ENCODE assay signal across 15 mouse cellular contexts in the genomic region with DNA sequence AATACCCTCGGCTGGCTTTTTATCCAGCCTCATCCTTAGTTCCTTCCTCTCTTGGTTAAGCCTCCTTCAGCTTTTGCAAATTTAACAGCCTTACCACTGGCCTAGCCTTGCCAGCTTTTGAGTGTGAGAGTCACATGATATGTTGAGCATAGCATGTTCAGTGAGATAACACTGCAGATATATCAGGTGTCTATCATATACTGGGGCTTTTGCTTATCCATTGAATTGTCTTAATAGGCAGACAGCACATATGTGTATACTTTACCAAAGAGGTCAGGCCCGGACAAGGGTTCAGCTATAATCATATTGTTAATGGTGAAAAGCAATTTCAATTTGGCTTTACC. TPM values are rescaled to one million over a fixed set of nuclear protein-coding genes. Genes with fewer than 3 reads are reported as not detected.
A peak's percentile ranks its signal among the peaks of the same experiment; 100 is the strongest.
DNase-seq lines count a peak whose midpoint lies in the region; ATAC-seq lines count a peak whose summit lies in the region.
"Had no signal": no experiment of that assay in that cellular context is flagged by ENCODE, and none has a peak within 500 bp of the region (broad histone marks: within the 10 kb centered on the region; RNA-seq: fewer than 3 reads in every experiment).

No protein-coding gene starts in this region.

- no peaks in the 10 kb centered on the region for H3K36me3 ChIP-seq in heart, embryonic 12.5 days
- no peaks in the 10 kb centered on the region for H3K36me3 ChIP-seq in midbrain, embryonic 12.5 days
- no peaks in the 10 kb centered on the region for H3K36me3 ChIP-seq in midbrain, embryonic 11.5 days (ENCODE audit: control insufficient read depth, insufficient read depth, low read length)
- H3K36me3 ChIP-seq in liver, embryonic 15.5 days (replicated peaks), result no peaks in the 10 kb centered on the region
- no peaks in the 10 kb centered on the region for H3K36me3 ChIP-seq in neural tube, embryonic 15.5 days
- H3K36me3 ChIP-seq: embryonic facial prominence, embryonic 15.5 days; heart, embryonic 10.5 days; hindbrain, embryonic 12.5 days; lung, embryonic 15.5 days; midbrain, embryonic 10.5 days had no signal

- H3K27me3 ChIP-seq in heart, embryonic 12.5 days (replicated peaks), result no peaks in the 10 kb centered on the region
- no peaks in the 10 kb centered on the region for H3K27me3 ChIP-seq in midbrain, embryonic 12.5 days
- H3K27me3 ChIP-seq in midbrain, embryonic 11.5 days (ENCODE audit: control insufficient read depth, insufficient read depth, low read length), result no peaks in the 10 kb centered on the region
- no peaks in the 10 kb centered on the region for H3K27me3 ChIP-seq in liver, embryonic 15.5 days
- H3K27me3 ChIP-seq in neural tube, embryonic 15.5 days (replicated peaks), result no peaks in the 10 kb centered on the region
- H3K27me3 ChIP-seq: embryonic facial prominence, embryonic 15.5 days; forebrain, embryonic 13.5 days; hindbrain, embryonic 12.5 days; lung, embryonic 15.5 days had no signal

- no peak overlapping the region for H3K4me3 ChIP-seq in heart, embryonic 12.5 days
- H3K4me3 ChIP-seq in midbrain, embryonic 12.5 days, result no peak overlapping the region
- no peak overlapping the region for H3K4me3 ChIP-seq in midbrain, embryonic 11.5 days (ENCODE audit: low read depth, low read length)
- no peak overlapping the region for H3K4me3 ChIP-seq in liver, embryonic 15.5 days (replicated peaks)
- H3K4me3 ChIP-seq in neural tube, embryonic 15.5 days (replicated peaks), result no peak overlapping the region
- H3K4me3 ChIP-seq: embryonic facial prominence, embryonic 15.5 days; forebrain, embryonic 13.5 days; heart, embryonic 10.5 days; hindbrain, embryonic 12.5 days; lung, embryonic 15.5 days; midbrain, embryonic 10.5 days had no signal

- ATAC-seq in heart, embryonic 12.5 days (ENCODE audit: insufficient number of reproducible peaks, low FRiP score), result no peak
- ATAC-seq in midbrain, embryonic 12.5 days (ENCODE audit: low FRiP score, low read depth), result peak; percentile 19; the same call in 1 of the 2 replicates
- ATAC-seq in midbrain, embryonic 11.5 days (ENCODE audit: low FRiP score), result no peak
- ATAC-seq in liver, embryonic 15.5 days (ENCODE audit: insufficient read depth), result peak; percentile 76
- ATAC-seq in neural tube, embryonic 15.5 days (ENCODE audit: low FRiP score), result no peak
- ATAC-seq: forebrain, embryonic 13.5 days had no signal

- H3K4me2 ChIP-seq in heart, embryonic 12.5 days, result 0 out of 2 replicates have a peak overlapping the region, but pooled peaks have one; percentile 36
- no peak overlapping the region for H3K4me2 ChIP-seq in midbrain, embryonic 12.5 days (replicated peaks)
- no peak overlapping the region for H3K4me2 ChIP-seq in midbrain, embryonic 11.5 days
- H3K4me2 ChIP-seq in liver, embryonic 15.5 days, result peak overlapping the region; percentile 21; the same call in 1 of the 2 replicates
- H3K4me2 ChIP-seq in neural tube, embryonic 15.5 days, result no peak overlapping the region
- H3K4me2 ChIP-seq: embryonic facial prominence, embryonic 15.5 days; forebrain, embryonic 13.5 days; hindbrain, embryonic 12.5 days; lung, embryonic 15.5 days had no signal

- no peak for DNase-seq in heart, adult 9 months (ENCODE audit: low spot score in 2 of 2)
- no peak for DNase-seq in midbrain, embryonic 11.5 days (ENCODE audit: low spot score, missing footprints)
- DNase-seq in kidney, postnatal 25 days, result no peak
- no peak for DNase-seq in cerebellum, postnatal 36 days
- DNase-seq: embryo, embryonic 11 days had no signal

- H3K9me3 ChIP-seq in heart, embryonic 12.5 days (replicated peaks), result no peaks in the 10 kb centered on the region
- no peaks in the 10 kb centered on the region for H3K9me3 ChIP-seq in midbrain, embryonic 12.5 days
- no peaks in the 10 kb centered on the region for H3K9me3 ChIP-seq in midbrain, embryonic 11.5 days (ENCODE audit: control insufficient read depth, low read length)
- H3K9me3 ChIP-seq in liver, embryonic 15.5 days (replicated peaks), result no peaks in the 10 kb centered on the region
- H3K9me3 ChIP-seq in neural tube, embryonic 15.5 days (replicated peaks), result no peaks in the 10 kb centered on the region
- H3K9me3 ChIP-seq: embryonic facial prominence, embryonic 15.5 days; forebrain, embryonic 13.5 days; heart, embryonic 10.5 days; hindbrain, embryonic 12.5 days; lung, embryonic 15.5 days; midbrain, embryonic 10.5 days had no signal

- H3K27ac ChIP-seq in heart, embryonic 12.5 days (ENCODE audit: poor library complexity, severe bottlenecking), result no peak overlapping the region
- no peak overlapping the region for H3K27ac ChIP-seq in midbrain, embryonic 12.5 days (replicated peaks)
- no peak overlapping the region for H3K27ac ChIP-seq in midbrain, embryonic 11.5 days (ENCODE audit: low read depth, low read length)
- H3K27ac ChIP-seq in liver, embryonic 15.5 days (replicated peaks), result no peak overlapping the region
- no peak overlapping the region for H3K27ac ChIP-seq in neural tube, embryonic 15.5 days (replicated peaks)
- H3K27ac ChIP-seq: embryonic facial prominence, embryonic 15.5 days; forebrain, embryonic 13.5 days; heart, embryonic 10.5 days; hindbrain, embryonic 12.5 days; lung, embryonic 15.5 days; midbrain, embryonic 10.5 days had no signal

- H3K9ac ChIP-seq in heart, embryonic 12.5 days, result no peak overlapping the region
- no peak overlapping the region for H3K9ac ChIP-seq in midbrain, embryonic 12.5 days (replicated peaks)
- no peak overlapping the region for H3K9ac ChIP-seq in midbrain, embryonic 11.5 days (ENCODE audit: low read length)
- no peak overlapping the region for H3K9ac ChIP-seq in liver, embryonic 15.5 days
- H3K9ac ChIP-seq in neural tube, embryonic 15.5 days (replicated peaks), result no peak overlapping the region
- H3K9ac ChIP-seq: embryonic facial prominence, embryonic 15.5 days; forebrain, embryonic 13.5 days; hindbrain, embryonic 12.5 days; lung, embryonic 15.5 days had no signal

- H3K4me1 ChIP-seq in heart, embryonic 12.5 days (replicated peaks), result peaks cover 15% of the 10 kb centered on the region
- no peaks in the 10 kb centered on the region for H3K4me1 ChIP-seq in midbrain, embryonic 12.5 days
- H3K4me1 ChIP-seq in midbrain, embryonic 11.5 days (ENCODE audit: control insufficient read depth, insufficient read depth, low read length), result no peaks in the 10 kb centered on the region
- H3K4me1 ChIP-seq in liver, embryonic 15.5 days (replicated peaks), result peaks cover 9% of the 10 kb centered on the region
- no peaks in the 10 kb centered on the region for H3K4me1 ChIP-seq in neural tube, embryonic 15.5 days
- H3K4me1 ChIP-seq: forebrain, embryonic 13.5 days; hindbrain, embryonic 12.5 days; lung, embryonic 15.5 days; midbrain, embryonic 10.5 days had no signal

- whole genome bisulfite sequencing in heart, embryonic 12.5 days, result 50% methylated on average over 2 of the region's 2 CpGs
- WGBS in midbrain, embryonic 12.5 days, result 82% methylated on average over 2 of the region's 2 CpGs
- WGBS in midbrain, embryonic 11.5 days, result 84% methylated on average over 2 of the region's 2 CpGs
- WGBS in liver, embryonic 15.5 days (ENCODE audit: insufficient replicate concordance), result 14% methylated on average over 2 of the region's 2 CpGs
- WGBS in neural tube, embryonic 15.5 days, result 86% methylated on average over 2 of the region's 2 CpGs

RNA-seq across cellular contexts. Expression of gene Dnm3, which starts 32.2 kb away (rescaled TPM):
- polyA plus RNA-seq in heart, embryonic 12.5 days (2016; fragmentation: Nextera tagmentation; extraction: Ambion mirVana), result 0.95 and 1.1 TPM in 2 replicates
- 14.2 and 15.6 TPM in 2 replicates for polyA plus RNA-seq in midbrain, embryonic 12.5 days (2016; fragmentation: Nextera tagmentation; extraction: Ambion mirVana)
- polyA plus RNA-seq in midbrain, embryonic 11.5 days (2014; fragmentation: Nextera tagmentation; extraction: Ambion mirVana), result 5.6 and 5.9 TPM in 2 replicates
- polyA plus RNA-seq in liver, embryonic 15.5 days (2015; fragmentation: Nextera tagmentation; extraction: Ambion mirVana), result 0.97 and 1.2 TPM in 2 replicates
- 53.3 and 60.8 TPM in 2 replicates for polyA plus RNA-seq in neural tube, embryonic 15.5 days (2015; fragmentation: Nextera tagmentation; extraction: Ambion mirVana)

RNA-seq across cellular contexts. Expression of gene Mettl13, which starts 38.4 kb away (rescaled TPM):
- 13.9 and 15.1 TPM in 2 replicates for polyA plus RNA-seq in heart, embryonic 12.5 days (2016; fragmentation: Nextera tagmentation; extraction: Ambion mirVana)
- 22.5 and 24.0 TPM in 2 replicates for polyA plus RNA-seq in midbrain, embryonic 12.5 days (2016; fragmentation: Nextera tagmentation; extraction: Ambion mirVana)
- polyA plus RNA-seq in midbrain, embryonic 11.5 days (2014; fragmentation: Nextera tagmentation; extraction: Ambion mirVana), result 12.7 and 13.9 TPM in 2 replicates
- 8.5 and 9.1 TPM in 2 replicates for polyA plus RNA-seq in liver, embryonic 15.5 days (2015; fragmentation: Nextera tagmentation; extraction: Ambion mirVana)
- polyA plus RNA-seq in neural tube, embryonic 15.5 days (2015; fragmentation: Nextera tagmentation; extraction: Ambion mirVana), result 15.4 and 20.4 TPM in 2 replicates

Comparison
In these comparisons a context has a peak if more than half of its experiments do, and no peak if none do; other contexts are left out.
1. ATAC-seq: peak in midbrain, embryonic 12.5 days (single experiment) and liver, embryonic 15.5 days (single experiment); none in heart, embryonic 12.5 days (single experiment), midbrain, embryonic 11.5 days (single experiment) and neural tube, embryonic 15.5 days (single experiment).
2. H3K4me2 ChIP-seq: peak in heart, embryonic 12.5 days (single experiment) and liver, embryonic 15.5 days (single experiment); none in midbrain, embryonic 12.5 days (single experiment), midbrain, embryonic 11.5 days (single experiment) and neural tube, embryonic 15.5 days (single experiment).